Mouse (Mus musculus) forebrain, embryonic 10.5 days (tissue): ENCODE measurements around the gene Shc3. TPM values are rescaled to one million over a fixed set of nuclear protein-coding genes. Genes with fewer than 3 reads are reported as not detected.

ENCODE experiments used
- polyA plus RNA-seq: library from polyadenylated mRNA; unstranded; fragments of >200 nt; fragmentation: Nextera tagmentation; extraction: Ambion mirVana; gene quantifications from 2 replicates; pipeline ENCODE4 v1.2.1, GENCODE M21; 2016

Shc3 gene
- polyA plus RNA-seq, 1 experiment from 2014 or later = 3.1 TPM

Other genes with a start within 250 kb of the Shc3 start
- 50.4 and 53.9 TPM in 2 replicates for gene S1pr3, start 160.8 kb downstream of the Shc3 start, polyA plus RNA-seq
- gene Cks2, start 75.8 kb upstream of the Shc3 start, polyA plus RNA-seq = 420 and 444 TPM in 2 replicates
- 28.1 and 32.1 TPM in 2 replicates for gene Secisbp2, start 82.3 kb upstream of the Shc3 start, polyA plus RNA-seq
- 8.0 and 8.4 TPM in 2 replicates for gene Sema4d, start 224.3 kb upstream of the Shc3 start, polyA plus RNA-seq